In genomic region chr14:47650338-47650720, GRCm38 (mm10) we compare ENCODE assay signal across 7 mouse cellular contexts. TPM values are rescaled to one million over a fixed set of nuclear protein-coding genes. Genes with fewer than 3 reads are reported as not detected.
DNase-seq lines count a peak whose midpoint lies in the region; ATAC-seq and TF ChIP-seq lines count a peak whose summit lies in the region.

No protein-coding gene starts in this region.

- no peaks in the 10 kb centered on the region for H3K27me3 ChIP-seq in lung, postnatal 0 days (replicated peaks; ENCODE audit: insufficient read depth, low read length)
- H3K27me3 ChIP-seq in embryonic facial prominence, embryonic 14.5 days (replicated peaks; ENCODE audit: control insufficient read depth, insufficient read depth, low read length): no peaks in the 10 kb centered on the region
- H3K27me3 ChIP-seq in limb, embryonic 12.5 days: no peaks in the 10 kb centered on the region
- H3K27me3 ChIP-seq in stomach, embryonic 14.5 days (ENCODE audit: control insufficient read depth, insufficient read depth, low read length): no peaks in the 10 kb centered on the region

- H3K4me3 ChIP-seq in lung, postnatal 0 days (ENCODE audit: low read depth, low read length): peak overlapping the region; percentile 91
- peak overlapping the region; percentile 100 for H3K4me3 ChIP-seq in embryonic facial prominence, embryonic 14.5 days (ENCODE audit: low read depth, low read length)
- peak overlapping the region; percentile 93 for H3K4me3 ChIP-seq in limb, embryonic 12.5 days (replicated peaks)
- H3K4me3 ChIP-seq in stomach, embryonic 14.5 days (ENCODE audit: low read depth, low read length): peak overlapping the region; percentile 98

- no peaks in the 10 kb centered on the region for H3K36me3 ChIP-seq in lung, postnatal 0 days (ENCODE audit: insufficient read depth, low read length)
- no peaks in the 10 kb centered on the region for H3K36me3 ChIP-seq in embryonic facial prominence, embryonic 14.5 days (ENCODE audit: control insufficient read depth, insufficient read depth, low read length)
- no peaks in the 10 kb centered on the region for H3K36me3 ChIP-seq in limb, embryonic 12.5 days
- H3K36me3 ChIP-seq in stomach, embryonic 14.5 days (ENCODE audit: control insufficient read depth, insufficient read depth, low read length): no peaks in the 10 kb centered on the region

- H3K9ac ChIP-seq in lung, postnatal 0 days (replicated peaks; ENCODE audit: low read depth): peak overlapping the region; percentile 84; the same call in 1 of the 2 replicates
- H3K9ac ChIP-seq in embryonic facial prominence, embryonic 14.5 days (ENCODE audit: low read depth, low read length): peak overlapping the region; percentile 97; the same call in 1 of the 2 replicates
- peak overlapping the region; percentile 92 for H3K9ac ChIP-seq in limb, embryonic 12.5 days (replicated peaks)
- H3K9ac ChIP-seq in stomach, embryonic 14.5 days (replicated peaks; ENCODE audit: low read depth, low read length): peak overlapping the region; percentile 91; the same call in 1 of the 2 replicates

- 23% methylated on average over 6 of the region's 6 CpGs for WGBS in lung, postnatal 0 days
- WGBS in embryonic facial prominence, embryonic 14.5 days: 22% methylated on average over 6 of the region's 6 CpGs
- 44% methylated on average over 6 of the region's 6 CpGs for WGBS in limb, embryonic 12.5 days
- WGBS in stomach, embryonic 14.5 days: 30% methylated on average over 6 of the region's 6 CpGs

- peak overlapping the region; percentile 95 for H3K27ac ChIP-seq in lung, postnatal 0 days (ENCODE audit: low read length)
- H3K27ac ChIP-seq in embryonic facial prominence, embryonic 14.5 days (replicated peaks; ENCODE audit: low read depth, low read length): no peak overlapping the region
- H3K27ac ChIP-seq in limb, embryonic 12.5 days: no peak overlapping the region
- no peak overlapping the region for H3K27ac ChIP-seq in stomach, embryonic 14.5 days (ENCODE audit: low read length)

- H3K4me1 ChIP-seq in lung, postnatal 0 days (ENCODE audit: insufficient read depth, low read depth, low read length): no peaks in the 10 kb centered on the region; the same call in 1 of the 2 replicates
- H3K4me1 ChIP-seq in embryonic facial prominence, embryonic 14.5 days (ENCODE audit: control insufficient read depth, insufficient read depth, low read length): peaks cover 17% of the 10 kb centered on the region
- peaks cover 13% of the 10 kb centered on the region for H3K4me1 ChIP-seq in limb, embryonic 12.5 days (replicated peaks)
- H3K4me1 ChIP-seq in stomach, embryonic 14.5 days (ENCODE audit: control insufficient read depth, insufficient read depth, low read length): peaks cover 12% of the 10 kb centered on the region; the same call in 1 of the 2 replicates

- DNase-seq in lung, postnatal 0 days (ENCODE audit: low spot score): no peak
- DNase-seq in lung, postnatal 14 days: no peak
- DNase-seq in embryonic facial prominence, embryonic 14.5 days (ENCODE audit: low spot score): no peak
- DNase-seq in frontal cortex, postnatal 10 days (ENCODE audit: low spot score in 2 of 2): no peak
- DNase-seq in testis, postnatal 10 days (ENCODE audit: low spot score): no peak

- peak overlapping the region; percentile 66 for H3K4me2 ChIP-seq in lung, postnatal 0 days (replicated peaks; ENCODE audit: low read depth, low read length)
- peak overlapping the region; percentile 71 for H3K4me2 ChIP-seq in embryonic facial prominence, embryonic 14.5 days (ENCODE audit: low read depth, low read length)
- H3K4me2 ChIP-seq in limb, embryonic 12.5 days: peak overlapping the region; percentile 72
- peak overlapping the region; percentile 74 for H3K4me2 ChIP-seq in stomach, embryonic 14.5 days (replicated peaks; ENCODE audit: low read depth, low read length)

- no peak for TF ChIP-seq EP300 in lung, postnatal 0 days (IDR thresholded peaks at IDR 0.05)

- ATAC-seq in lung, postnatal 0 days: no peak
- no peak for ATAC-seq in embryonic facial prominence, embryonic 14.5 days (ENCODE audit: low read depth)
- ATAC-seq in limb, embryonic 12.5 days (ENCODE audit: insufficient number of reproducible peaks, insufficient read depth, low FRiP score, low TSS enrichment, low read depth): no peak
- ATAC-seq in stomach, embryonic 14.5 days (ENCODE audit: insufficient number of reproducible peaks, insufficient read depth, low FRiP score, low read depth): no peak

- H3K9me3 ChIP-seq in lung, postnatal 0 days (ENCODE audit: low read length): no peaks in the 10 kb centered on the region
- no peaks in the 10 kb centered on the region for H3K9me3 ChIP-seq in embryonic facial prominence, embryonic 14.5 days (ENCODE audit: control insufficient read depth, low read length)
- H3K9me3 ChIP-seq in limb, embryonic 12.5 days: no peaks in the 10 kb centered on the region
- H3K9me3 ChIP-seq in stomach, embryonic 14.5 days (ENCODE audit: control insufficient read depth, low read depth, low read length): no peaks in the 10 kb centered on the region

- no peak for TF ChIP-seq CTCF in lung, postnatal 0 days (IDR thresholded peaks at IDR 0.05)

RNA-seq across cellular contexts. Expression of gene Ktn1, which starts 2.1 kb away (rescaled TPM):
- 50.8 and 53.9 TPM in 2 replicates for polyA plus RNA-seq in lung, postnatal 0 days (2015; fragmentation: Nextera tagmentation; extraction: Ambion mirVana)
- polyA plus RNA-seq in embryonic facial prominence, embryonic 14.5 days (2014; fragmentation: Nextera tagmentation; extraction: Ambion mirVana): 60.6 and 62.9 TPM in 2 replicates
- 63.0 and 64.2 TPM in 2 replicates for polyA plus RNA-seq in limb, embryonic 12.5 days (2016; fragmentation: Nextera tagmentation; extraction: Ambion mirVana)
- 93.2 and 94.3 TPM in 2 replicates for polyA plus RNA-seq in stomach, embryonic 14.5 days (2014; fragmentation: Nextera tagmentation; extraction: Ambion mirVana)
